Mouse (Mus musculus) heart, adult 2 months (tissue): ENCODE measurements around the gene Med20.

Experiments used
- CTCF ChIP-seq: fragments of 200-600 bp; IDR thresholded peaks from 2 replicates; pipeline ENCODE4 v1.8.1; 2022; ENCODE audit warnings: antibody characterized with exemption, mild to moderate bottlenecking, moderate library complexity
- EP300 ChIP-seq: fragments of 200-500 bp; IDR thresholded peaks from 2 replicates; pipeline ENCODE4 v1.6.1; 2011; ENCODE audit warnings: low read depth, low read length, control low read depth; ENCODE audit not compliant: insufficient read depth

- TF ChIP-seq CTCF (no peak), EP300 (no peak)
Observed at GRCm38 (mm10) chr17:47616119-47616518, 4.7 kb downstream of the Med20 start.
